ENCODE assay signal across 14 mouse cellular contexts in genomic region chr7:132788826-132789225, GRCm38 (mm10). TPM values are rescaled to one million over a fixed set of nuclear protein-coding genes. Genes with fewer than 3 reads are reported as not detected.
A peak's percentile ranks its signal among the peaks of the same experiment; 100 is the strongest.
DNase-seq lines count a peak whose midpoint lies in the region; ATAC-seq and TF ChIP-seq lines count a peak whose summit lies in the region.
"Had no signal": no experiment of that assay in that cellular context is flagged by ENCODE, and none has a peak within 500 bp of the region (broad histone marks: within the 10 kb centered on the region; RNA-seq: fewer than 3 reads in every experiment).

No protein-coding gene starts in this region.

- no peak overlapping the region for H3K4me3 ChIP-seq in cortical plate, adult 2 months (ENCODE audit: insufficient read depth, low read length)
- no peak overlapping the region for H3K4me3 ChIP-seq in left cerebral cortex, adult 2 months
- H3K4me3 ChIP-seq in midbrain, embryonic 16.5 days (ENCODE audit: low read depth, low read length), result no peak overlapping the region
- H3K4me3 ChIP-seq in hindbrain, embryonic 16.5 days (ENCODE audit: low read length), result no peak overlapping the region
- H3K4me3 ChIP-seq: embryonic facial prominence, embryonic 15.5 days; forebrain, embryonic 15.5 days; intestine, embryonic 15.5 days; liver, embryonic 13.5 days had no signal

- no peak overlapping the region for H3K9ac ChIP-seq in midbrain, embryonic 16.5 days (ENCODE audit: low read depth, low read length)
- no peak overlapping the region for H3K9ac ChIP-seq in hindbrain, embryonic 16.5 days (ENCODE audit: low read depth, low read length)
- H3K9ac ChIP-seq: embryonic facial prominence, embryonic 15.5 days; forebrain, embryonic 15.5 days; intestine, embryonic 15.5 days; liver, embryonic 13.5 days had no signal

- H3K9me3 ChIP-seq in midbrain, embryonic 16.5 days (replicated peaks; ENCODE audit: control insufficient read depth, low read length, poor library complexity, severe bottlenecking), result no peaks in the 10 kb centered on the region
- no peaks in the 10 kb centered on the region for H3K9me3 ChIP-seq in hindbrain, embryonic 16.5 days (ENCODE audit: control insufficient read depth, low read length)
- H3K9me3 ChIP-seq: embryonic facial prominence, embryonic 15.5 days; forebrain, embryonic 15.5 days; intestine, embryonic 15.5 days; liver, embryonic 13.5 days had no signal

- TF ChIP-seq CTCF in cortical plate, adult 2 months (IDR thresholded peaks at IDR 0.05; ENCODE audit: extremely low read depth, insufficient read depth, low read length), result no peak
- TF ChIP-seq CTCF in left cerebral cortex, adult 2 months (IDR thresholded peaks at IDR 0.05), result no peak

- peaks cover 41% of the 10 kb centered on the region for H3K4me1 ChIP-seq in cortical plate, adult 2 months (ENCODE audit: control insufficient read depth, insufficient read depth, low read length)
- H3K4me1 ChIP-seq in midbrain, embryonic 16.5 days (ENCODE audit: control insufficient read depth, insufficient read depth, low read length), result peaks cover 11% of the 10 kb centered on the region
- H3K4me1 ChIP-seq in hindbrain, embryonic 16.5 days (ENCODE audit: control insufficient read depth, insufficient read depth, low read depth, low read length), result peaks cover 17% of the 10 kb centered on the region; the same call in 1 of the 2 replicates

- DNase-seq in right cerebral cortex, adult 18-20 months, result peak; percentile 95
- no peak for DNase-seq in right cerebral cortex, postnatal 4 days
- DNase-seq in left cerebral cortex, adult 2 months (ENCODE audit: extremely low spot score in 1 of 2, low spot score in 2 of 2), result peak; percentile 66 to 79
- DNase-seq in telencephalon, adult 2 months (ENCODE audit: low read depth, low spot score), result peak; percentile 96
- DNase-seq in spleen, postnatal 36 days (ENCODE audit: low spot score in 2 of 2), result no peak
- DNase-seq: heart, adult 18-20 months; liver, embryonic 13.5 days had no signal

- H3K27ac ChIP-seq in cortical plate, adult 2 months (ENCODE audit: insufficient read depth, low read length), result peak overlapping the region; percentile 13
- peak overlapping the region; percentile 87 for H3K27ac ChIP-seq in left cerebral cortex, adult 2 months
- H3K27ac ChIP-seq in midbrain, embryonic 16.5 days (ENCODE audit: low read length), result no peak overlapping the region
- no peak overlapping the region for H3K27ac ChIP-seq in hindbrain, embryonic 16.5 days (ENCODE audit: low read depth, low read length)
- H3K27ac ChIP-seq: embryonic facial prominence, embryonic 15.5 days; forebrain, embryonic 15.5 days; intestine, embryonic 15.5 days; liver, embryonic 13.5 days; macrophage had no signal

- ATAC-seq in midbrain, embryonic 16.5 days, result no peak
- ATAC-seq in hindbrain, embryonic 16.5 days, result no peak
- ATAC-seq: forebrain, embryonic 15.5 days; intestine, embryonic 15.5 days had no signal

- WGBS in midbrain, embryonic 16.5 days, result 95% methylated on average over 13 of the region's 13 CpGs
- WGBS in hindbrain, embryonic 16.5 days, result 91% methylated on average over 13 of the region's 13 CpGs

- TF ChIP-seq POLR2A in cortical plate, adult 2 months (IDR thresholded peaks at IDR 0.05; ENCODE audit: extremely low read depth, insufficient read depth, low read length), result peak; percentile 18; the same call in 1 of the 2 replicates

- H3K36me3 ChIP-seq in midbrain, embryonic 16.5 days (ENCODE audit: control insufficient read depth, insufficient read depth, low read length), result no peaks in the 10 kb centered on the region
- H3K36me3 ChIP-seq in hindbrain, embryonic 16.5 days (ENCODE audit: control insufficient read depth, insufficient read depth, low read length), result no peaks in the 10 kb centered on the region
- H3K36me3 ChIP-seq: embryonic facial prominence, embryonic 15.5 days; forebrain, embryonic 15.5 days; intestine, embryonic 15.5 days; liver, embryonic 13.5 days had no signal

- H3K4me2 ChIP-seq in midbrain, embryonic 16.5 days (ENCODE audit: low read length), result no peak overlapping the region
- no peak overlapping the region for H3K4me2 ChIP-seq in hindbrain, embryonic 16.5 days (ENCODE audit: low read length)
- H3K4me2 ChIP-seq: embryonic facial prominence, embryonic 15.5 days; forebrain, embryonic 15.5 days; intestine, embryonic 15.5 days; liver, embryonic 13.5 days had no signal

- intact Hi-C loops in left cerebral cortex, adult 2 months (cut with DNase I), result loop anchor here (2.0 kb wide), 3 partner anchors 18 to 68 kb away; no protein-coding TSS in a partner anchor

- H3K27me3 ChIP-seq in midbrain, embryonic 16.5 days (ENCODE audit: control insufficient read depth, insufficient read depth, low read depth, low read length), result no peaks in the 10 kb centered on the region
- no peaks in the 10 kb centered on the region for H3K27me3 ChIP-seq in hindbrain, embryonic 16.5 days (replicated peaks; ENCODE audit: control insufficient read depth, insufficient read depth, low read length)
- H3K27me3 ChIP-seq: embryonic facial prominence, embryonic 15.5 days; forebrain, embryonic 15.5 days; intestine, embryonic 15.5 days; liver, embryonic 13.5 days had no signal

RNA-seq across cellular contexts. Expression of gene Fam53b, which starts 24.9 kb away (rescaled TPM):
- polyA plus RNA-seq in cortical plate, adult 2 months (2012; rRNA removed), result 21.4 and 21.9 TPM in 2 replicates
- 10 to 100 TPM; 57.1 to 75.2 TPM for total RNA-seq in left cerebral cortex, adult 2 months (2021)
- polyA plus RNA-seq in midbrain, embryonic 16.5 days (2015; fragmentation: Nextera tagmentation; extraction: Ambion mirVana), result 13.2 and 13.6 TPM in 2 replicates
- 14.7 and 16.3 TPM in 2 replicates for polyA plus RNA-seq in hindbrain, embryonic 16.5 days (2015; fragmentation: Nextera tagmentation; extraction: Ambion mirVana)

Comparison
In these comparisons a context has a peak if more than half of its experiments do, and no peak if none do; other contexts are left out.
1. DNase-seq: peak in right cerebral cortex, adult 18-20 months (single experiment), left cerebral cortex, adult 2 months (2 of 2) and telencephalon, adult 2 months (single experiment); none in right cerebral cortex, postnatal 4 days (single experiment) and spleen, postnatal 36 days (0 of 2).
2. H3K27ac ChIP-seq: peak in cortical plate, adult 2 months (single experiment) and left cerebral cortex, adult 2 months (single experiment); none in midbrain, embryonic 16.5 days (single experiment) and hindbrain, embryonic 16.5 days (single experiment).